Mouse (Mus musculus): Measurements from ENCODE around the gene 1700020D05Rik.
A peak's percentile ranks its signal among the peaks of the same experiment; 100 is the strongest.

Gene 1700020D05Rik

GRCm38 (mm10) chr19:5503687-5504086 lies at the start of gene 1700020D05Rik:
Gene 1700020D05Rik (minus strand): TSS chr19:5503787.
- DNase-seq (ENCODE audit: low spot score in 2 of 2): no peak

GRCm38 (mm10) chr19:5547471-5548056 lies 44.0 kb upstream of the 1700020D05Rik start:
- DNase-seq (ENCODE audit: low spot score in 2 of 2): no peak

GRCm38 (mm10) chr19:5544031-5544430 lies 40.4 kb upstream of the 1700020D05Rik start:
- no peak for DNase-seq (ENCODE audit: low spot score in 2 of 2)

- no peak for DNase-seq (ENCODE audit: low spot score in 2 of 2)
These were observed 39.8 kb upstream of the 1700020D05Rik start for GRCm38 (mm10) chr19:5543362-5543761.

GRCm38 (mm10) chr19:5538786-5539185 lies 35.2 kb upstream of the 1700020D05Rik start:
- no peak for DNase-seq (ENCODE audit: low spot score in 2 of 2)

- DNase-seq (ENCODE audit: low spot score in 2 of 2): no peak
These were observed 28.9 kb upstream of the 1700020D05Rik start for GRCm38 (mm10) chr19:5532520-5532919.

GRCm38 (mm10) chr19:5530138-5530524 lies 26.5 kb upstream of the 1700020D05Rik start:
- no peak for DNase-seq (ENCODE audit: low spot score in 2 of 2)

- peak; percentile 89 to 93 for DNase-seq (ENCODE audit: low spot score in 2 of 2)
These were observed 25.9 kb upstream of the 1700020D05Rik start for GRCm38 (mm10) chr19:5529325-5530137.

- DNase-seq (ENCODE audit: low spot score in 2 of 2): no peak
These were observed 21.6 kb upstream of the 1700020D05Rik start for GRCm38 (mm10) chr19:5525204-5525603.

- no peak for DNase-seq (ENCODE audit: low spot score in 2 of 2)
These were observed 15.1 kb upstream of the 1700020D05Rik start for GRCm38 (mm10) chr19:5518721-5519120.

- DNase-seq (ENCODE audit: low spot score in 2 of 2): no peak
These were observed 13.4 kb upstream of the 1700020D05Rik start for GRCm38 (mm10) chr19:5516906-5517505.

GRCm38 (mm10) chr19:5515840-5516777 lies 12.5 kb upstream of the 1700020D05Rik start:
- no peak for DNase-seq (ENCODE audit: low spot score in 2 of 2)

- no peak for DNase-seq (ENCODE audit: low spot score in 2 of 2)
These were observed 9.4 kb upstream of the 1700020D05Rik start for GRCm38 (mm10) chr19:5513005-5513349.

- no peak for DNase-seq (ENCODE audit: low spot score in 2 of 2)
These were observed 8.8 kb upstream of the 1700020D05Rik start for GRCm38 (mm10) chr19:5512091-5513004.

- DNase-seq (ENCODE audit: low spot score in 2 of 2): no peak
These were observed 7.6 kb upstream of the 1700020D05Rik start for GRCm38 (mm10) chr19:5511074-5511632.

- peak; percentile 100 for DNase-seq (ENCODE audit: low spot score in 2 of 2)
These were observed 6.7 kb upstream of the 1700020D05Rik start, which contains the start of gene Snx32 for GRCm38 (mm10) chr19:5510031-5511026. Gene Snx32 (minus strand): TSS chr19:5510538.

- no peak for DNase-seq (ENCODE audit: low spot score in 2 of 2)
These were observed 3.2 kb downstream of the 1700020D05Rik start for GRCm38 (mm10) chr19:5500330-5500875.

GRCm38 (mm10) chr19:5496052-5496370 lies 7.6 kb downstream of the 1700020D05Rik start:
- DNase-seq (ENCODE audit: low spot score in 2 of 2): no peak
